ENCODE assay signal across 12 mouse cellular contexts in the genomic region with DNA sequence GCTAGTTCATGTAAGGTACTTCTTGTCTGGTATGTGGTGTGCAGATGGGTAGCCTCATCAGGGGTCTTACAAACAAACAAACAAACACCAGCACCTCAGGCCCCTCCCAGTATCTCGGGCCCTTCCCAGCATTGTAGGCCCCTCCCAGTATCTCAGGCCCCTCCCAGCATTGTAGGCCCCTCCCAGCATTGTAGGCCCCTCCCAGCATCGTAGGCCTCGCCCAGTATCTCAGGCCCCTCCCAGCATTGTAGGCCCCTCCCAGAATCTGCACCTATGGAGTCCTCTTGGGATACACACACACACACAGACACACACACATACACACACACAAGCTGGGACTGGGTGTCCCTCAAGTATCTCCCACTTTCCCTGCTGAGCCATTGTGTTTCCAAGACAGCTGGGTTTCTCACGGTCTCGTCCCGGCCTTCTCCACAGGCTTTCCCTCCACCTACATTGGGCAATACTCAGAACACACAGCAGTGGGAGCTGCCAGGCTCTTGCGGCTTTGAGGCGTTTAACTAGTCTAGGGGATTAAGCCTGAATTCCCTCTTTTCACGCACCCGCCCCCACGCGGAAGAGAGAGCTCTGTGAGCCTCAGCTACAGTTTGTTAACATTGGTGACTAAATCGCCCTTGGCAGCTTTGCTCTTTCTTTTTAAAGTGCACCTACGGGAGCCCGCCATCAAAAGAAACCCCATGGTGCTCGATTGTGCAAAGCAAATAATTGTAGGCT.
DNase-seq lines count a peak whose midpoint lies in the region; ATAC-seq and TF ChIP-seq lines count a peak whose summit lies in the region.
"Had no signal": no experiment of that assay in that cellular context is flagged by ENCODE, and none has a peak within 500 bp of the region (broad histone marks: within the 10 kb centered on the region; RNA-seq: fewer than 3 reads in every experiment).

No protein-coding gene starts in this region.

- 0 out of 2 replicates have a peak overlapping the region, but pooled peaks have one; percentile 39 for H3K27ac ChIP-seq in hindbrain, embryonic 14.5 days
- H3K27ac ChIP-seq in hindbrain, embryonic 11.5 days (ENCODE audit: low read depth, low read length) = no peak overlapping the region
- H3K27ac ChIP-seq: heart, adult 2 months; liver, embryonic 14.5 days had no signal

- no peak overlapping the region for H3K4me3 ChIP-seq in hindbrain, embryonic 14.5 days (replicated peaks; ENCODE audit: low read length)
- H3K4me3 ChIP-seq in hindbrain, embryonic 11.5 days (ENCODE audit: low read depth, low read length) = no peak overlapping the region
- H3K4me3 ChIP-seq: heart, adult 2 months had no signal

- TF ChIP-seq CTCF in brain, embryonic 14.5 days (IDR thresholded peaks at IDR 0.05; ENCODE audit: borderline replicate concordance, extremely low read depth, insufficient read depth, insufficient read length) = peak; percentile 5; the same call in 1 of the 2 replicates

- no peaks in the 10 kb centered on the region for H3K36me3 ChIP-seq in hindbrain, embryonic 14.5 days (replicated peaks; ENCODE audit: control insufficient read depth, insufficient read depth)
- H3K36me3 ChIP-seq in hindbrain, embryonic 11.5 days (ENCODE audit: control insufficient read depth, insufficient read depth, low read length) = no peaks in the 10 kb centered on the region

- H3K27me3 ChIP-seq in hindbrain, embryonic 14.5 days (ENCODE audit: control insufficient read depth, insufficient read depth, low read length) = no peaks in the 10 kb centered on the region
- no peaks in the 10 kb centered on the region for H3K27me3 ChIP-seq in hindbrain, embryonic 11.5 days (ENCODE audit: control insufficient read depth, insufficient read depth, low read length)

- peak; percentile 49 for DNase-seq in hindbrain, embryonic 14.5 days (ENCODE audit: low spot score)
- DNase-seq in hindbrain, embryonic 11.5 days (ENCODE audit: low spot score) = no peak
- DNase-seq in brain, embryonic 14.5 days (ENCODE audit: low read depth) = peak; percentile 86
- DNase-seq in layer of hippocampus, adult 9-11 months = peak; percentile 25
- DNase-seq in retina, embryonic 14.5 days (ENCODE audit: low spot score) = peak; percentile 47
- DNase-seq in gastrocnemius, postnatal 4 days (ENCODE audit: low spot score in 2 of 2) = no peak
- DNase-seq in gastrocnemius, adult 18-20 months (ENCODE audit: low spot score) = no peak
- DNase-seq: heart, adult 2 months; kidney, adult 18-20 months; thymus, postnatal 4 days had no signal

- H3K9ac ChIP-seq in hindbrain, embryonic 14.5 days = no peak overlapping the region
- no peak overlapping the region for H3K9ac ChIP-seq in hindbrain, embryonic 11.5 days (ENCODE audit: low read depth, low read length)
- H3K9ac ChIP-seq: liver, embryonic 14.5 days had no signal

- peaks cover 9% of the 10 kb centered on the region; the same call in 1 of the 2 replicates for H3K4me1 ChIP-seq in hindbrain, embryonic 14.5 days (replicated peaks; ENCODE audit: control insufficient read depth, insufficient read depth, low read length)
- no peaks in the 10 kb centered on the region for H3K4me1 ChIP-seq in hindbrain, embryonic 11.5 days (replicated peaks; ENCODE audit: control insufficient read depth, insufficient read depth, low read length)

- 53% methylated on average over 16 of the region's 16 CpGs for WGBS in hindbrain, embryonic 14.5 days
- WGBS in hindbrain, embryonic 11.5 days = 62% methylated on average over 16 of the region's 16 CpGs

- ATAC-seq in hindbrain, embryonic 14.5 days (ENCODE audit: low FRiP score) = 0 out of 2 replicates have a peak, but pooled peaks have one; percentile 14
- ATAC-seq in hindbrain, embryonic 11.5 days (ENCODE audit: low FRiP score) = no peak
- no peak for ATAC-seq in monocyte, adult 5-6 weeks (replicated peaks; ENCODE audit: insufficient number of reproducible peaks, low FRiP score, low TSS enrichment, poor library complexity, severe bottlenecking)

- H3K9me3 ChIP-seq in hindbrain, embryonic 14.5 days (ENCODE audit: control insufficient read depth, low read length) = no peaks in the 10 kb centered on the region
- no peaks in the 10 kb centered on the region for H3K9me3 ChIP-seq in hindbrain, embryonic 11.5 days (ENCODE audit: control insufficient read depth, low read length)

- TF ChIP-seq POLR2A in brain, embryonic 14.5 days (IDR thresholded peaks at IDR 0.05; ENCODE audit: borderline replicate concordance, extremely low read depth, insufficient read depth, insufficient read length, poor library complexity, severe bottlenecking) = no peak

- no peak overlapping the region for H3K4me2 ChIP-seq in hindbrain, embryonic 14.5 days (replicated peaks)
- H3K4me2 ChIP-seq in hindbrain, embryonic 11.5 days (replicated peaks; ENCODE audit: low read depth, low read length) = no peak overlapping the region

Comparison
In these comparisons a context has a peak if more than half of its experiments do, and no peak if none do; other contexts are left out.
1. DNase-seq: peak in hindbrain, embryonic 14.5 days (single experiment), brain, embryonic 14.5 days (single experiment), layer of hippocampus, adult 9-11 months (single experiment) and retina, embryonic 14.5 days (single experiment); none in hindbrain, embryonic 11.5 days (single experiment), gastrocnemius, postnatal 4 days (0 of 2) and gastrocnemius, adult 18-20 months (single experiment).